Mouse (Mus musculus) left cerebral cortex, postnatal 14 days (tissue): ENCODE data around the gene Gm45062. TPM values are rescaled to one million over a fixed set of nuclear protein-coding genes. Genes with fewer than 3 reads are reported as not detected.
A peak's percentile ranks its signal among the peaks of the same experiment; 100 is the strongest.

ENCODE experiments used
- DNase-seq, 2 experiments: peaks; one replicate each; pipeline ENCODE4 v3.0.0; 2021 to 2022; ENCODE audit warnings: low spot score in 2 of 2, mixed read lengths in 1 of 2
- intact Hi-C: fragments of 180-260 bp; cut with DNase I; formaldehyde crosslinking; loops from one replicate; pipeline ENCODE4 v1.15.1; 2025
- total RNA-seq, 2 experiments: library from RNA; stranded (reverse); gene quantifications; 2 replicates each; pipeline ENCODE4 v1.2.3; 2021

Gene Gm45062
- total RNA-seq, 2 experiments from 2014 or later = 2.7 to 7.7 TPM

GRCm38 (mm10) chr6:8489266-8489665, 230.0 kb downstream of the Gm45062 start:
- intact Hi-C loops = no loop called here

DNA sequence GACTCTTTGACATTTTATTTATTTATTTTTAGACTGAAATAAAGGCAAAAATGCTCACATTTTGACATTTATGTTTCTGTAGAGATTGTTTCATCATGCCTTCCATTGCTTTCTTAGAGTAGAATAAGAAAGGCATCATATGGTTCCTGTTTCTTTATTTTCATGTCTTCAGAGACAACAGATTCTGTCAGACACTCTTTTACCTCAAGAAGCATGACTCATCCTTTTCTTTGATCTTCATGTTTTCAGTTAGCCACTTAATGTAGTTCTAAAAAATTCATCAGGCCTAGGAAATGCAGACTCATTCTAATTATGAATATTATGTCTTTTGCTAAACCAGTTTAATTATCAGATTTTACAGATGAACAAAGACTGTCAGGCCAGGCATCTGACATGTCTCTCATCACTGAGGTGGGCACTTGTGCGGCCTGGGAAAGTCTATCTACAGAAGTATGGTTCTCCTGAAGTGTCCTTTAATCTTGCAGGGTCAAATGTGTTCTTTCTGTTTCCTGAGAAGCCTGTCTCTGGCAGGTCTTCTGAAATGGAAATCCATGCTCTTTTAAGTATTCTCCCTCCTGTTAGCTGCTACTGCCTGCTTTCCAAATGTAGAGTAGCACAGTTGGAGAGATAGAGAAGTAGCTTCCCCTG, 230.8 kb downstream of the Gm45062 start:
- no peak for DNase-seq
- intact Hi-C loops = no loop called here

More at GRCm38 (mm10) chr6:8489266-8489665, 230.0 kb downstream of the Gm45062 start:
- DNase-seq = no peak

GRCm38 (mm10) chr6:8492248-8492647, 233.0 kb downstream of the Gm45062 start:
- intact Hi-C loops = no loop called here
- no peak for DNase-seq

- intact Hi-C loops = no loop called here
- DNase-seq = no peak
Measured at GRCm38 (mm10) chr6:8495109-8495826, 236.0 kb downstream of the Gm45062 start.

- DNase-seq = no peak
- intact Hi-C loops = no loop called here
Measured at GRCm38 (mm10) chr6:8495827-8496222, 236.6 kb downstream of the Gm45062 start.

- DNase-seq = no peak
- intact Hi-C loops = no loop called here
Measured at GRCm38 (mm10) chr6:8497234-8497867, 238.1 kb downstream of the Gm45062 start.

GRCm38 (mm10) chr6:8497868-8498257, 238.6 kb downstream of the Gm45062 start:
- no peak for DNase-seq
- intact Hi-C loops = no loop called here

- no peak for DNase-seq
- intact Hi-C loops = no loop called here
Measured at GRCm38 (mm10) chr6:8498961-8499360, 239.7 kb downstream of the Gm45062 start.

DNA sequence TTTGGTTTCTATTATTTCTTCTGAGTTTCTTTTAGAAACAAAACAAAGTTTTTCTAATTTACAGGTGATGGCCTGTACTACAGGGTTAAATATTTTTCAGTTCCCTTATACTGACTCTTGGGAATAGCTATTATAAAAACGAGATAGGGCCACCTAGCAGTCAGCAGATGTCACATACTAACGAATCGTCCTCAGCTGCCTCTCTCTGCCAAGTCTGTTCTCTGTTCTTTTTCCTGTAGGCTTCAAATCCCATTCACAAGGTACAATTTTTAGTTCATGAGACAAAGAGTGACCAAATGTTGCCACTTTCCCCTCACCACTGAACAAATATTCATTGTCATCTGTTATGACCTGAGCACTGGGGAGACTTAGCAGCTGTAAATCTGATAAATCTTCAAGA, 244.7 kb downstream of the Gm45062 start:
- intact Hi-C loops = no loop called here
- DNase-seq = no peak

DNA sequence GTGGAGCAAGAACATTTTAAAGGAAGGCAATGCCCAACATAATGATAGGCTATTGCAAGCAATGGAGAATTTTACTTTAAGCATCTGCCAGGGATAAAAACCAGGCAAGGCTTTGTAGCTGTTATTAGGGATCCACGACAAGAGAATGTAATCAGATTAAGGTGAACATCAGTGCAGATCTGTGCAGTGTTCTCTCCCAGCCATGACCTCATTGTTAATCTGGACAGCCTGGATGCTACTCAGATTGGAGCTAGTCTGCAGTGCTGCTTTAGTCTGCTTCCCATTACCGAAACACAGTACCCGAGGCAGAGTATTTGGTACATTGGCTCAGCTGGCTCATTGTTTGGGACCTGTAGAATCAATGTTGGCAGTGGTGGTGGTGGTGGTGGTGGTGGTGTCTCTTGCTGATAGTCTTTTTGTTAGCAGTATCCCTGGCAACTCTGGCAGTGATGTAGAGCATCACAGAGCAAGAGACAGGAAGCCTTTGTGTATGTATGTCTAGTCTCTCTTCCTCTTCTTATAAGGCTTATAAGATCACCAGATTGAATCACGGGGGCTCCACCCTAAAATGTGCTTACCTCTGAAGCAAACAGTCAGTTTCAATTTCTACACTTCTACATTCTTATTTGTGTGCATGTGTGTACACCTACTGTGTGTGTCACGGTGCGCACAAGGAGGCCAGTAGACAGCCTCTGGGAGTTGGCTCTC, 245.4 kb downstream of the Gm45062 start:
- intact Hi-C loops = loop anchor here (5.0 kb wide), 1 partner anchor 227 kb away; no protein-coding TSS in a partner anchor
- no peak for DNase-seq

- no peak for DNase-seq
- intact Hi-C loops = loop anchor here (5.0 kb wide), 1 partner anchor 229 kb away; no protein-coding TSS in a partner anchor
Measured at GRCm38 (mm10) chr6:8506631-8507030, 247.4 kb downstream of the Gm45062 start.

DNA sequence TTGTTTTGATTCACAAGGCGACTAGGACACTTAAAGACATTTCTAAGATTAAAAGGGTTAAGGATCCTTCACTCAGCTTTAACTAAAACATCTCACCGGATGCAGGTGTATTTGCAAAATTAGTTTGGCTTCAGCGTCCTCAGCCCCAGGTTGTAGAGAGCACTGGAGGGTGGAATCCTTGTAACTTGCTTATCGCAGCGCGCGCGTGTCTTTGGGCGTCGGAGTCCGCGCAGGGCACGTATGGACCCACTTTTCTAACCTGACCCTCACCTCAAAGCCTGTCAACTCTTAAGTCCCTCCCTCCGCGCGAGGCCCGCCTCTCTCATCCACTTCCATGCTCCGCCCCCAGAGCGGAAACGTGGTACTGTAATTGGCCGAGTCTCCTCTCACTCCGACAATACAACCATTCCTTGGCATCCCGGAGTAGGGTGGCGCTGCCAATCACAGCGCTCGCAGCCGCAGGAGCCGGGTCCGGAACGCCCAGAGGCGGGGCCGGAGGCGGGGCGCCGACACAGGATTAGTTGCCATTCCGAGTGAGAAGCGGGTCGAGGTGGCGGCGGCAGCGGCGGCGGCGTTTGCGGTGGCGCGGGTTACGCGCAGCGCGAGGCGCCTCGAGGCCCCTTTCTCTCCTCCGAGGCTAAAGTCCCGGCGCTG, 249.8 kb downstream of the Gm45062 start:
- intact Hi-C loops = loop anchor here (5.0 kb wide), 1 partner anchor 232 kb away; no protein-coding TSS in a partner anchor
- DNase-seq = peak; percentile 99

DNA sequence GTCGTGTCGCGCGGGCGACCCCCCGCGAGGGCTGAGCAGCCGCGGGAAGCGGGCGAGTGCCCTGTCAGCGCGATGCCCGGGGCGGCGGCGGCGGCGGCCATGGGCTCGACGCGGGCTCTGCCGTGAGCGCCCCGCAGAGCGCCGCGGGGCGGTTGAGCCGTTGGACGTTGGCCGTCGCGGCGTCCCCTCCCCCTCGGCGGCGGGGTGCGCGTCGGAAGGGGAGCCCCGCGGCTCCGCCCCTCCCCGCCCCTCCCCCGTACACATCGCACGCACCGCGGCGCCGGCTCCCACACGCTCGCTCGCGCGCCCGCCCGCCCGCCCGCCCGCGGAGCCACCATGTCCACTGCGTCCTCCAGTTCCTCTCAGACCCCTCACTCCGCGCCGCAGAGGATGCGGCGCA, 250.3 kb downstream of the Gm45062 start, which contains the start of gene Glcci1:
Gene Glcci1, plus strand, starts transcription at position 50 of the 400 bp plus-strand sequence.
- intact Hi-C loops = loop anchor here (5.0 kb wide), 1 partner anchor 232 kb away; no protein-coding TSS in a partner anchor

GRCm38 (mm10) chr6:8509961-8510863, 251.0 kb downstream of the Gm45062 start:
- peak in 1 of 2 experiments; percentile 12 for DNase-seq
- intact Hi-C loops = loop anchor here (5.0 kb wide), 3 partner anchors 132 to 233 kb away; no protein-coding TSS in a partner anchor

More for the DNA sequence above, 250.3 kb downstream of the Gm45062 start, which contains the start of gene Glcci1:
- DNase-seq = peak in 1 of 2 experiments; percentile 74

DNA sequence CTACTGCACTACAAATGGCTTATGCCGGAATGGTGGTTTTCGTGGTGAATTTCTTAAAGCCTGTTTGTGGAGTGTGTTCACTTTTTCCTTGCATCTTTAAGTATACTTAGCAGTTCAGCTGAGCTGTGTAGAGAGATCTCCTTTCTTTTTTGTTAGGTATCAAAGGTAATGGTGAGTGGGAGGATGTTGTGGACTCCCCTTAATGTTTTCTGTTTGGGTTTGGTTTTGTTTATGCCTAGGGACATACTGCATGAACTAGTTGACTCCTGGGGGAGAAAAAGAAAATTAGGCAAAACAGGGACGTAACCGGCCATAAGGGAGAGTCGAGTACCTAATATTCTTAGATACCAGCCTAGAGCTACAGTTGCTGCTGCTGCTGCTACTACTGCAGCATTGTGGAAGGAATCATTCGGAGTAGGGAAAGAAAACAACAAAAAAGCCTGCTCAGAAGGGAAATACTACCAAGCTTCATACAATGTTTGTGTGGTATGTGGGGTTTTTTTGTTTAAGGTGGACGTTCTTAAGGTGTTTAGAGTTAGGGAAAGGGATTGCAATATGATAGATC, 251.7 kb downstream of the Gm45062 start:
- no peak for DNase-seq
- intact Hi-C loops = loop anchor here (5.0 kb wide), 2 partner anchors 131 to 226 kb away; no protein-coding TSS in a partner anchor

DNA sequence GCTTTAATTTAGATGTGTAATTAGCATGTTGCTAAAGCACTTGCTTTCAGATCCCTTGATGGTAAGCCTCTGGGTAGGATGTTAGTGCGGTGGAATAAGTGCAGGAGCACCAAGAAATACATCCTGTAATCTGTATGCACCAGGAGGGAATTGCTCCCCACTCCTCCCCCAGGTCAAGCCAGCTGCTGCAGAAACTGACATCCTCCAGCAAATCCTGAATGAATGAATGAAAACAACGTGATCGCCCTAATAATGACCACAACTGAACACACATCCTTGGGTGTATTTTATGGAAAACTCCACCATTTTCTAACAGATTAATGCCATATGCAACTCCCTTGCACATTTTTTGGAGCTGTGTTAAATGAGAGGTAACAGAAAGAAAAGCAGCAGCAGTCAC, 252.2 kb downstream of the Gm45062 start:
- intact Hi-C loops = loop anchor here (5.0 kb wide), 2 partner anchors 131 to 226 kb away; no protein-coding TSS in a partner anchor

DNA sequence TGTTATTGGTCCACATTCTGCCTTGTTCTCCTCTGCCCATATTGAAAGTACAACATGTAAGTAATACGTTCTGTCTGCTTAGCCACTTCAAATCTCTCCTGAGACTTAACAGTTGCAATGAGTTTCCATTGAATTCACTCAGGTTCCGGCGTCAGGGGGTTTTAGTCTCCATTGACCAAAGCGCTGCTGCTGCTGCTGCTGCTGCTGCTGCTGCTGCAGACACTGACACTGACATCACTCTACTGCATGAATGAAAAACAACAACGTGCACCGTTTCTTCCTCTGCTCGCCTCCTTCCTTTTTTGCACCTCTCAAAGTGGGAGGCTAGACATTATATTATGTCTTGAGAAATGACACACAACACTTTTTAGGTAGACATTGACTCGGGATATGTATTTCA, 253.2 kb downstream of the Gm45062 start:
- intact Hi-C loops = loop anchor here (5.0 kb wide), 2 partner anchors 130 to 225 kb away; no protein-coding TSS in a partner anchor
- no peak for DNase-seq

More for the DNA sequence above, 252.2 kb downstream of the Gm45062 start:
- no peak for DNase-seq
